Mouse (Mus musculus) hindbrain, embryonic 15.5 days (tissue): ENCODE data around the gene Igfbp2. TPM values are rescaled to one million over a fixed set of nuclear protein-coding genes. Genes with fewer than 3 reads are reported as not detected.

Experiments used
- ATAC-seq: fragments of 200-750 bp; cut with Nextera tagmentation; 2 replicates; pipeline ENCODE4 v1.8.0; 2017; ENCODE audit warnings: low read depth, moderate number of reproducible peaks, moderate TSS enrichment; ENCODE audit not compliant: low FRiP score
- H3K27ac ChIP-seq: fragments of 300-500 bp; sonication (generic); replicated peaks from 2 replicates; pipeline ENCODE4 v1.5.1; 2015; ENCODE audit warnings: mild to moderate bottlenecking, inconsistent platforms
- H3K27me3 ChIP-seq: fragments of 300-500 bp; sonication (generic); 2 replicates; pipeline ENCODE4 v1.6.1; 2015; ENCODE audit warnings: control low read depth, inconsistent platforms
- H3K36me3 ChIP-seq: fragments of 300-500 bp; sonication (generic); 2 replicates; pipeline ENCODE4 v1.6.1; 2015; ENCODE audit warnings: control low read depth, inconsistent platforms
- H3K4me1 ChIP-seq: fragments of 300-500 bp; sonication (generic); replicated peaks from 2 replicates; pipeline ENCODE4 v1.6.1; 2015; ENCODE audit warnings: control low read depth, inconsistent platforms
- H3K4me2 ChIP-seq: fragments of 300-500 bp; sonication (generic); 2 replicates; pipeline ENCODE4 v1.6.1; 2015; ENCODE audit warnings: moderate library complexity, mild to moderate bottlenecking, inconsistent platforms
- H3K4me3 ChIP-seq: fragments of 300-500 bp; sonication (generic); 2 replicates; pipeline ENCODE4 v1.5.1; 2015; ENCODE audit warnings: mild to moderate bottlenecking, inconsistent platforms
- H3K9ac ChIP-seq: fragments of 300-500 bp; sonication (generic); 2 replicates; pipeline ENCODE4 v1.6.1; 2015; ENCODE audit warnings: inconsistent platforms
- H3K9me3 ChIP-seq: fragments of 300-500 bp; sonication (generic); 2 replicates; pipeline ENCODE4 v1.6.1; 2016; ENCODE audit warnings: control low read depth, inconsistent platforms
- WGBS: fragments of 180-500 bp; shearing (Covaris S2); methylation state at CpG from one replicate; pipeline ENCODE4 v1.1.7; 2015; 5-methylcytosine and 5-hydroxymethylcytosine counted together
- polyA plus RNA-seq: library from polyadenylated mRNA; unstranded; fragments of >200 nt; fragmentation: Nextera tagmentation; extraction: Ambion mirVana; gene quantifications from 2 replicates; pipeline ENCODE4 v1.2.1, GENCODE M21; 2015

Igfbp2 gene
- polyA plus RNA-seq, 1 experiment from 2014 or later = 463 TPM

DNA sequence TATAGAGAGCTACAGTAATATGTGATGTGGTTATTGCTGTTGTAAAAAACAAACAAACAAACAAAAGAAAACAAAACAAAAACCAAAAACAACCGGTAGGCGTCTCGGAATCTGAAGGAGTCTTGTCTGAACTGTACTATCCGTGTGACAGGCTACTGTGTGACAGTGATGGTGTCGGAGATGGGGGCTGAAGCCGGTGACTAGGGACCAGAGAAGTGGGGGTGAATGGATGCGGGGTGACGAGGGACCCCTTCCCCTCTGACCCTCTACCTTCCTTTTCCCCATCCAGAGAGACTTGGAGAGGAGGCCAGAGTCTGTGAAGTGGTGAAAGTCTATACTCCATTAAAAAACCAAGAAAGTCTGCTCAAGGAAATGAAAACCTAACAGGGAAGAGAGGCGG lies 34.0 kb downstream of the Igfbp2 start:
- Histone ChIP-seq H3K27ac (no peak overlapping the region), H3K27me3 (no peaks in the 10 kb centered on the region), H3K4me3 (no peak overlapping the region), H3K9me3 (no peaks in the 10 kb centered on the region), H3K4me1 (peaks cover 21% of the 10 kb centered on the region), H3K9ac (no peak overlapping the region), H3K4me2 (no peak overlapping the region), H3K36me3 (no peaks in the 10 kb centered on the region)
- no peak for ATAC-seq
- 88% methylated on average over 9 of the region's 9 CpGs for WGBS

DNA sequence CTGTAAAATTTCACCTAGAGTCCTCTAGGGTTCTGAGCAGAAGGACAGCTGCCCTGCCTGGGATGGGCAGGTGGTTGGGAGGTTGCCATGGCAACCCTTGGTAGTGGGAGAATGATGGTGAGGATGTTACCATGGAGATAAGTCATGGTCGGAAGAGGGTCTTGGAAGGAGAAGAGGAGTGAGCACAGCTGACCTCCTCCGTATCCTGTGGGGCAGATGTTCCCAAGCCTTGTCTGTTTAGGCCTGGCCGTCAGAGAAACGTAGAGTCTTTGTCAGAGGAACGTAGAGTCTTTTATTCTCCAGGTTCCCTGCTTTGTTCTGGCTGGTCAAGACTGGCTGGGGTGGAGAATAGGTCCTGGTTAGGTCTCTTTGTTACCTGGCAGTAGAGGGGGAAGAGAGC lies 34.6 kb downstream of the Igfbp2 start:
- ATAC-seq = peak; percentile 42; the same call in 1 of the 2 replicates
- Histone ChIP-seq H3K36me3 (no peaks in the 10 kb centered on the region), H3K4me2 (no peak overlapping the region), H3K4me1 (peaks cover 21% of the 10 kb centered on the region), H3K27me3 (no peaks in the 10 kb centered on the region), H3K9ac (no peak overlapping the region), H3K4me3 (no peak overlapping the region), H3K27ac (peak overlapping the region; percentile 4; the same call in 1 of the 2 replicates), H3K9me3 (no peaks in the 10 kb centered on the region)
- WGBS = 12% methylated on average over 5 of the region's 5 CpGs

DNA sequence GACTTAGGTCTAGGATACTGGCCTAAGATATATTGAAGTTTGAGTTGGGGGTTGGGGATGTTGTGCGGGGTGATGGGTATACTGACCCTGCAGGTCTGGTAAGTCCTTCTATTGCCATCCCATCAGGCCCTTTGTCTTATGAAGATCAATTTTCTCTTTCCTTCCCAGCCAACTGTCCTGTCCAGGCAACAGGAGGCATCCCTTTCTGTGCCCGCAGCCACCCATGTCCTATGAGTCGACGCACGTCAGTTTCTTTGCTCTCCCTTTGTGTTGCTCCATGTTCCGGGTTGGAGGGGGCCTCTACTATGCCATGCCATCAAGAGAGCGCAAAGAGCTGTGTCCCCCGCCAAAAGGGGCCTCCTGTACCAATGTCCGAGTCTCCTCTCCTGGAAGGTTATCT lies 35.7 kb downstream of the Igfbp2 start:
- Histone ChIP-seq H3K27ac (no peak overlapping the region), H3K9me3 (no peaks in the 10 kb centered on the region), H3K4me1 (peaks cover 11% of the 10 kb centered on the region), H3K27me3 (no peaks in the 10 kb centered on the region), H3K9ac (no peak overlapping the region), H3K4me2 (no peak overlapping the region), H3K4me3 (no peak overlapping the region), H3K36me3 (no peaks in the 10 kb centered on the region)
- no peak for ATAC-seq
- WGBS = 93% methylated on average over 9 of the region's 9 CpGs

DNA sequence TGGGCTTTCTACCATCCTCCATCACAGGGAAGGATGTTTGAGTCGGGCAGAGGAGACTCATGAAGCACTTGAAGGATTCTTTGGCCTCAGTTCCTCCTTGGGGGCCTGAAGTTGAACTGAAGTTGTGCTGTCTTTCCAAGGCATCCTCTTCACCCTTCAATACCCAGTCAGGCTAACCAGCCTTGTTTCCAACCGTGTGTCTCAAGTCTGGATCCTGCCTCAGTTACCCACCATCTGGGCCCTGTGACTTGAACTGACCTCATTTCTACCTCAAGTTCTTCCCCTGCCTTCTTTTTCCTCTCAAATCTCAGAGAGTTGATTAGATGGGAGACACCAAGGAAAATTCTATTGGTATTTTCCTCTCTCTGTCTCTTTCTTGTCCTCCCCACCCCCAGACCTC lies 36.2 kb downstream of the Igfbp2 start:
- no peak for ATAC-seq
- Histone ChIP-seq H3K36me3 (no peaks in the 10 kb centered on the region), H3K27me3 (no peaks in the 10 kb centered on the region), H3K9me3 (no peaks in the 10 kb centered on the region), H3K27ac (no peak overlapping the region), H3K9ac (no peak overlapping the region), H3K4me2 (no peak overlapping the region), H3K4me3 (no peak overlapping the region), H3K4me1 (peaks cover 11% of the 10 kb centered on the region)
- 90% methylated on average over 2 of the region's 2 CpGs for WGBS

DNA sequence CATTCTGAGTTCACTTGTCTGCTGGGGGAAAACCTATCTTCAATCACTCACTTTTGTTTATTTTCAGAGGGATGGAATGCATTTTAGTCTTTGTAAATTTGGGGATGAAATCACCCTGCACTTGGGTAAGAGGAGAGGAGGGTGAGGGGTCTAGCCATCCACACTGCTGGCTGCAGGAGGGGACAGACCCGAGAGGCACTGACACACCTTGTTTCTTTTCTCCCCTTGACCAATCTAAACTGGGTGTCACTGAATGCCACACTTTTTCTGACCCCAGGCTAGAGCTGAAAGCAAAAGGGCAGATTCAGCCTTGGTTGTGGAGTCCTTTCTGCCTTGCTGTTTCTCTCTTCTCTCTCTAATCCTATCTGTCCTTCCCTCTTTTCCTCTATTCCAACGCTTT lies 37.4 kb downstream of the Igfbp2 start:
- Histone ChIP-seq H3K27me3 (no peaks in the 10 kb centered on the region), H3K27ac (no peak overlapping the region), H3K4me1 (peaks cover 19% of the 10 kb centered on the region), H3K36me3 (no peaks in the 10 kb centered on the region), H3K4me2 (no peak overlapping the region), H3K4me3 (no peak overlapping the region), H3K9me3 (no peaks in the 10 kb centered on the region), H3K9ac (no peak overlapping the region)
- 74% methylated on average over 2 of the region's 2 CpGs for WGBS
- no peak for ATAC-seq

DNA sequence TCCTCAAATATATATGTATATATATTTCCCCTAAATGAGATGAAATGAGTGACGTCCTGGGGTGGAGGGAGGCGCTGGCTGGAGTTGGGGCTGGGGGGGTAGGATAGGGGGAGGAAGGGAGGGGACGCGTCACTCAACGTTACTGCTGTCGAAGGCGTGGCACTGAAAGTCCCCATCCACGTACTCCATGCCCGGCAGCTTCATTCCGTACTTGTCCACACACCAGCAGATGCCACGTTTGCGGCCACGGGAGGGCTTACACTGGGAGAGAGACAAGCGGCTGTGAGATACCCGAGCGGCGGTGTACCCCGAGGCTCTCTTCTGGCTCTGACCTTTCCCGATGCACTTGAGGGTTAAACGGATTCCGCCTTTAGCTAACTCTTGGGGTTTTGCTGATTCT lies 37.9 kb downstream of the Igfbp2 start:
- WGBS = 90% methylated on average over 21 of the region's 21 CpGs

DNA sequence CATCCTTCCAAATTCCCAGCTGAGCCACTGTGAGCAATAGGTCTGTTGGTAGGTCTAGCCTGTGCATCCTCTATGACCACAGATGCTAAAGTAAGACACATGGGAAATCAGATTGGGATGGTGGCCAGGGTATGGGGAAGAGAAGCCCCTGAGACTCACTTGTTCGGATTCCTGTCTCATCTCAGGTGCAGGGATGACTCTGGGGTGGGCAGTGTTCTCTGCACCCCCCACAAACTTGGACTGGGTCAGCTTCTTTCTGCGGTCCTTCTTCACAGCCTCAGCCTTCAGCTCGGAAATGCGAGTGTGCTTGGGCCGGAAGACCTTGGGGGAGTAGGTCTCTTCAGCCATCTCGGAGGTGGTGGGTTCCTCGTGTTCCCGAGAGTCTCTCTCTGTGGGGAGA lies 39.4 kb downstream of the Igfbp2 start:
- Histone ChIP-seq H3K9ac (no peak overlapping the region), H3K4me3 (no peak overlapping the region), H3K9me3 (no peaks in the 10 kb centered on the region), H3K4me2 (no peak overlapping the region), H3K27ac (no peak overlapping the region), H3K36me3 (no peaks in the 10 kb centered on the region), H3K4me1 (peaks cover 21% of the 10 kb centered on the region), H3K27me3 (no peaks in the 10 kb centered on the region)
- WGBS = 89% methylated on average over 8 of the region's 8 CpGs
- no peak for ATAC-seq

More for the DNA sequence above, 37.9 kb downstream of the Igfbp2 start:
- no peaks in the 10 kb centered on the region for H3K27me3 ChIP-seq
- H3K36me3 ChIP-seq = no peaks in the 10 kb centered on the region
- no peak overlapping the region for H3K27ac ChIP-seq
- no peaks in the 10 kb centered on the region for H3K9me3 ChIP-seq
- H3K4me1 ChIP-seq = peaks cover 19% of the 10 kb centered on the region
- no peak overlapping the region for H3K4me3 ChIP-seq
- no peak for ATAC-seq
- H3K4me2 ChIP-seq = no peak overlapping the region
- H3K9ac ChIP-seq = no peak overlapping the region

DNA sequence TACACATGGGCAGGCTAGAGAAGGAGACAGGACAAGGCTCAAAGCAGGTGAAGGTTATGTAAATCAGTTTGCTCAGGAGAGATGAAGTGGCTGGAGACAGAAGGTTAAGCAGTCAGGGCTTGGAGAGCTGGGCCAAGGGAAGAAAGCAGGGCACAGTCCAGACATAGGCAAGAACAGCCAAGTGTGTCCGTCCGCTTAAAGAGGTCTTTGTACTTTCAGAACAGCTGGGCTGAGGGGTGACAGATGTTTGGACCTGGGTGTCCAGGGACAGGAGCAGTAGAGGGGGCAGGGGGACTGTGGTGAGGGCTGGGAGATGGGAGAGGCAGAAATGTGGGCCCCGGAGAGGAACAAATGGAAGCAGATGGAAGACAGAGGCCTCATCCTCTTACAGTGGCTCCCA lies 40.0 kb downstream of the Igfbp2 start:
- no peak overlapping the region for H3K27ac ChIP-seq
- 0 out of 2 replicates have a peak, but pooled peaks cover 3% of the 10 kb centered on the region for H3K27me3 ChIP-seq
- WGBS = 69% methylated on average over 3 of the region's 3 CpGs
- no peak for ATAC-seq
- H3K4me3 ChIP-seq = no peak overlapping the region
- peaks cover 16% of the 10 kb centered on the region for H3K4me1 ChIP-seq
- H3K9ac ChIP-seq = no peak overlapping the region
- no peaks in the 10 kb centered on the region for H3K9me3 ChIP-seq
- no peaks in the 10 kb centered on the region for H3K36me3 ChIP-seq
- no peak overlapping the region for H3K4me2 ChIP-seq

DNA sequence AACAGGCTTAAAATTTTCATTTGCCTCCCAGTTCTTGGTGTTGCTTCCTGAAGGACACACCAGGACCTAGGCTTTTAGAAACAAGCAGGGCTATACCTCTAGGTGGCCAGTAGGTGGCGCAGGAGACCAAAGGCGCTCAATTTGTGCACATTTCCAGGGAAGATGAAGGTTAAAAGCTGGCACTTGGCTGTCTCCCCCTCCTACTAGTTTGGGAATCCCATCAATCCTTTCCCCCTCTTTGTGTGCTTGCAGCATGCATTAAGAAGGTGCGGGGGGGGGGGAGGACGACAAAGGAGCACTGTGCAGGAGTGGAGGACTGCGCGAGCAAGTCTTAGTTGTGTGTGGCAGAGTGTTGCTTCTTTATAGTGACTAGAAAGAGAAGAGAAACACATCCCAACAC lies 41.6 kb downstream of the Igfbp2 start:
- Histone ChIP-seq H3K27ac (0 out of 2 replicates have a peak overlapping the region, but pooled peaks have one; percentile 10), H3K9me3 (no peaks in the 10 kb centered on the region), H3K36me3 (no peaks in the 10 kb centered on the region), H3K4me3 (no peak overlapping the region), H3K4me2 (peak overlapping the region; percentile 22; the same call in 1 of the 2 replicates), H3K9ac (no peak overlapping the region), H3K27me3 (0 out of 2 replicates have a peak, but pooled peaks cover 4% of the 10 kb centered on the region), H3K4me1 (peaks cover 29% of the 10 kb centered on the region)
- 7% methylated on average over 6 of the region's 6 CpGs for WGBS
- ATAC-seq = no peak

DNA sequence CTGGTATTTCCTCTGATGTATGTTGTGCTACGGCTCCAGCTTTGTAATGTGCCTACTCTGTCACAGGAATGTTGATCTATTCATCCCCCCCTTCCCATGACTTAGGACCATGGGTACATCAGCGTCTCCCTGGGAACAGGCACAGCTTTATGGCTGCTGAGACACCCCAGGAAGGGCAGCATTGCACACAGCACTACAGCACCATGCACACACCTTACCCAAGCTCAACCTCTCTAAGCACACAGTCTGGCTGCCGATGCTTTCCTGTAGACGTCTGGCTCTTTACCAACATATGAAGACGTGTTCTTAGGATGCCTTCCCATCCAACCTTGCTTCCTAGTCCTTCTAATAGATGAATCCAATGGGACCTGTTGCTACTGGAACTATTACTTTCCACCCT lies 42.1 kb downstream of the Igfbp2 start:
- Histone ChIP-seq H3K9me3 (no peaks in the 10 kb centered on the region), H3K36me3 (no peaks in the 10 kb centered on the region), H3K4me3 (no peak overlapping the region), H3K27me3 (0 out of 2 replicates have a peak, but pooled peaks cover 4% of the 10 kb centered on the region), H3K27ac (0 out of 2 replicates have a peak overlapping the region, but pooled peaks have one; percentile 10), H3K4me2 (no peak overlapping the region), H3K4me1 (peaks cover 31% of the 10 kb centered on the region), H3K9ac (no peak overlapping the region)
- WGBS = 50% methylated on average over 5 of the region's 5 CpGs
- no peak for ATAC-seq

DNA sequence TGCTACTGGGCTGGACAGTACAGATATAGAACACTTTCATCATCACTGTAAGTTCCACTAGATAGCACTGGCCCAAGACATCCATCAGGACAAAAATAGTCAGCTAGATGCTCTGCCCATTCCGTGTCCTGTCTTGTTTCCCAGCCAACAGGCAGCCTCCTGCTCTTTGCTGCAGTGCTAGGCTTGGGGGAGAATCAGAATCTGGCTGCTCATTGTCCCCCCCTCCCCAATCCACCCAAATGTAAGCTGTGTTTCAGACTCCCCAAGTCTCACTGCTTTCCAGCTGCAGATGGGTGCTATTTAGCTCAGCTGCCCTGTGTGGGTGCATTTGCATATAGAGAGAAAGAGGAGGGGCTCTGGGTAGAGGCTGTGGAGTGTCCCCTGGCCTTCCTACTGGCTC lies 43.0 kb downstream of the Igfbp2 start:
- no peak overlapping the region for H3K4me2 ChIP-seq
- no peak overlapping the region for H3K9ac ChIP-seq
- H3K27me3 ChIP-seq = 0 out of 2 replicates have a peak, but pooled peaks cover 4% of the 10 kb centered on the region
- no peaks in the 10 kb centered on the region for H3K36me3 ChIP-seq
- H3K9me3 ChIP-seq = no peaks in the 10 kb centered on the region
- 31% methylated on average over 1 of the region's 1 CpGs for WGBS
- H3K4me1 ChIP-seq = peaks cover 31% of the 10 kb centered on the region
- no peak overlapping the region for H3K27ac ChIP-seq
- H3K4me3 ChIP-seq = no peak overlapping the region
- no peak for ATAC-seq

DNA sequence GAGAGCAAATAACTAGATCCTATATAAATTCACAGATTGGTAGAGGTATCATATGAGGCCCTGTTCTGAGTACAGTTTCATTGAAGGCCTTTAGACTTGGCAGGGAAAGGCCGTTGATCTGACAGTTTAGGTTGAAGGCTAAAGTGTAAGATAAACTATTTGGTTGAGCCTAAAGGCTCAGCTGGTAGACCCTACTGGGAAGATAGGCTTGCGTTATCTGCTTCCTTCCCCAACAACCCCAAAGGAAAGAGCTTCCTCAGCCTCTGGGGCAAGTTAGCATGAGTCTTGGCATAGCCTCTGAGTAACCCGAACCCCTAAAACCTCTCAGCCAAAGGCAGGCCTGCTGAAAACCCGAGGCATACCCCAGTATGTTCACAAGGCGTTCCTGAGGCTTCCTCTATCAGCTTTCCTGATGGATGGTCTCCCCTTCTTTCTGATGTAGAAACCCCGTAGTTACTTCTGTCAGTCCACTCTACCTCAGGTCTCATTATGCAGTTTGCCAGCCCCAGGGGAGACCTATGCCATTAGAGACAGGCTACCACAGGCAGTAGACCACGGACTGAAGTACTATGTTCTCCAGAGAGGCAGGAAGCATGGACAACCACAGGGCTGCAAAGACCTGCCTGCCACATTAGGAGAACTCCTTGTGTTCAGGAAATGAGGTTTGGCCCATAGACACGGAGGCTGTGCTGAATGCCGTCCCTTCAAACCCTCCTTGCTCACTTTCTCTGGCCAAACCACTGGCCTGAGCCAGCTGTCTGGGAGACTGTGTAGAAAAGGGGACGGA lies 44.3 kb downstream of the Igfbp2 start:
- no peak overlapping the region for H3K27ac ChIP-seq
- H3K36me3 ChIP-seq = no peaks in the 10 kb centered on the region
- H3K9me3 ChIP-seq = no peaks in the 10 kb centered on the region
- H3K27me3 ChIP-seq = 0 out of 2 replicates have a peak, but pooled peaks cover 4% of the 10 kb centered on the region
- peaks cover 42% of the 10 kb centered on the region for H3K4me1 ChIP-seq
- H3K4me3 ChIP-seq = no peak overlapping the region
- ATAC-seq = no peak
- WGBS = 71% methylated on average over 10 of the region's 10 CpGs
- H3K4me2 ChIP-seq = peak overlapping the region; percentile 98; the same call in 1 of the 2 replicates
- no peak overlapping the region for H3K9ac ChIP-seq
